Mouse (Mus musculus) bone marrow, adult 2 months (tissue): ENCODE results near the gene Mymx.
A peak's percentile ranks its signal among the peaks of the same experiment; 100 is the strongest.

Experiments used
- CTCF ChIP-seq: fragments of 200-500 bp; IDR thresholded peaks from 2 replicates; pipeline ENCODE4 v1.5.1; 2011; ENCODE audit warnings: low read length, control low read depth; ENCODE audit not compliant: control insufficient read depth, insufficient read depth
- POLR2A ChIP-seq: fragments of 200-500 bp; IDR thresholded peaks from 2 replicates; pipeline ENCODE4 v1.6.1; 2011; ENCODE audit warnings: low read depth, mild to moderate bottlenecking, control low read depth, low read length, borderline replicate concordance; ENCODE audit not compliant: control insufficient read depth

DNA sequence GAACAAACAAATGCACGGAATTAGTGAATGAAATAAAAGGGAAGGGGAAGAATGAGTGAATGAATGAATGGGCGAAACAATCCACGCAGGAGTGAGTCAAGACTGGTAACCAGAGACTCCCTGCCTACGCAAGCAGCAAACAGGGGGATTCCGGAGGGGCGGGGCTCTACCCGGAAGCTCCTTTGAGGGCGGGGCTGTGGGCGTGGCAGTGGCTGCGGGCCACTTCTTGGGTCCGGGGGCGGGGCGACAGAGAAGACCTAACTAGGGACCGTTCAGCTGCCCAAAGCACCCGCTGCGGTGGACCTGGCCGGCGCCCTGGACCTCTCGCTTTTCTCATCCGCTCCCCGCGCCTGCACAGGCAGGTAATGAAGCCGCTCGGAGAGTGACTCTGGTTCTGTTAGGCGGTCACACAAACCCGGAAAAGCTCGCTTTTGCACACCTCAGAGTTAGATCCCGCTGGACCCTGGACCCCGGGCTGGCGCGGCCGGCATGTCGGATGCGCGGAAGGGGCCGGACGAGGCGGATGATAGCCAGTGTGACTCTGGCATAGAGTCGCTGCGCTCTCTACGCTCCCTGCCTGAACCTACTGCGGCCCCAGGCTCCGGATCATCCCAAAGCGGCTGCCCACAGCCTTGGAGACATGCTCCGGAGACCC lies 46.3 kb downstream of the Mymx start, which contains the start of gene Nfkbie:
- peak; percentile 83; the same call in 1 of the 2 replicates for TF ChIP-seq POLR2A
- no peak for TF ChIP-seq CTCF
